Mouse (Mus musculus): ENCODE results near the gene Bola1. TPM values are rescaled to one million over a fixed set of nuclear protein-coding genes. Genes with fewer than 3 reads are reported as not detected.
A peak's percentile ranks its signal among the peaks of the same experiment; 100 is the strongest.
"Not testable (repeated sequence)": the region's sequence is repeated elsewhere in the genome, so short reads cannot be mapped to it uniquely, and the experiment has no call there.

Gene Bola1
- polyA plus RNA-seq, 1 experiment from 2014 or later = 55.7 TPM

DNA sequence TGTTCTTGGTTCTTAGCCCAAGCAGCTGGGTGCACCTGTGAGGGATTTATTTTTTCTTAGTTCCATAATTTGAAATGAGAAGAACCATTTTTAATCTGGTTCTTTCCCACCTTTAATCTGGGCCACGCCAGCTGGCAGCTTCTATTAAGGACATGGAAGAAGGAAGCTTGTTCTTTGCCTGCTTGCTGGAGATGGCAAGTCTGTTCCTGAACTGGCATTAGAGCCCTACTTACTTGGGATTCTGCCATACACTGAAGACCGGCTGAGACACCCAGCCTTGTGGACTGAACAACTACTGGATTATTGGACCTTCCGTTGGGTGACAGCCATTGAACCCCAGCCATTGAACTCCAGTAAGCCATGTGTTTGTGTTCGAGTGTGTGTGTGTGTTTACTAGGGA, 3.3 kb upstream of the Bola1 start:
- DNase-seq (ENCODE audit: low spot score) (no peak), ATAC-seq (ENCODE audit: low read depth) (no peak)
- WGBS = 92% methylated on average over 4 of the region's 4 CpGs
- Histone ChIP-seq H3K4me3 (ENCODE audit: low read depth, low read length) (no peak overlapping the region), H3K27me3 (replicated peaks; ENCODE audit: control insufficient read depth, insufficient read depth, low read length) (no peaks in the 10 kb centered on the region), H3K36me3 (ENCODE audit: control insufficient read depth, insufficient read depth, low read length) (no peaks in the 10 kb centered on the region), H3K9ac (ENCODE audit: low read depth, low read length) (no peak overlapping the region), H3K9me3 (ENCODE audit: control insufficient read depth, low read length) (no peaks in the 10 kb centered on the region), H3K27ac (replicated peaks; ENCODE audit: low read depth, low read length) (no peak overlapping the region), H3K4me2 (ENCODE audit: low read depth, low read length) (peak overlapping the region; percentile 88), H3K4me1 (ENCODE audit: control insufficient read depth, insufficient read depth, low read length) (peaks cover 25% of the 10 kb centered on the region)

DNA sequence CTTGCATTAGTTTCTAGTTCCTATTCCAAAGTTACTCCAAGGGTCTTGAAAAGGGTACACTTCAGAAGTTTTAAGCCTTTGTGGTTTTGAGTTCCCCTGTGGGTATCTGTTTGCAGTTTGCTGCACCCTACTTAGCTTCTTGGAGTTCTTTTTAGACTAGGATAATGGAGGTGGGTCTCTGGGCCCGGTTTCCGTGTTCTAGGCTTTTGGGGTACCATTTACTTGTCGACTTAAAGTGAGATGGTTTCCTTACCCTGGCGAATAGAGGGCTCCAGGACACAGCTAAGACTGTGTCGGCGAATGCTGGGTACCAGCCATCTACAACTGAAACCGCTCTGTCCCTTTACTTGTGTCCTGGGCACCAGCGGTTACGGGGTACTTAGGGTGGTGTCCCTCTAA, 2.1 kb upstream of the Bola1 start:
- peak overlapping the region; percentile 98 for H3K27ac ChIP-seq (replicated peaks; ENCODE audit: low read depth, low read length)
- H3K27me3 ChIP-seq (replicated peaks; ENCODE audit: control insufficient read depth, insufficient read depth, low read length) = no peaks in the 10 kb centered on the region
- WGBS = 14% methylated on average over 9 of the region's 9 CpGs
- DNase-seq (ENCODE audit: low spot score) (no peak), ATAC-seq (ENCODE audit: low read depth) (no peak)
- H3K9me3 ChIP-seq (ENCODE audit: control insufficient read depth, low read length) = no peaks in the 10 kb centered on the region
- peaks cover 25% of the 10 kb centered on the region for H3K4me1 ChIP-seq (ENCODE audit: control insufficient read depth, insufficient read depth, low read length)
- H3K36me3 ChIP-seq (ENCODE audit: control insufficient read depth, insufficient read depth, low read length) = no peaks in the 10 kb centered on the region
- H3K4me2 ChIP-seq (ENCODE audit: low read depth, low read length) = peak overlapping the region; percentile 88
- peak overlapping the region; percentile 60 for H3K9ac ChIP-seq (ENCODE audit: low read depth, low read length)
- peak overlapping the region; percentile 66 for H3K4me3 ChIP-seq (ENCODE audit: low read depth, low read length)

DNA sequence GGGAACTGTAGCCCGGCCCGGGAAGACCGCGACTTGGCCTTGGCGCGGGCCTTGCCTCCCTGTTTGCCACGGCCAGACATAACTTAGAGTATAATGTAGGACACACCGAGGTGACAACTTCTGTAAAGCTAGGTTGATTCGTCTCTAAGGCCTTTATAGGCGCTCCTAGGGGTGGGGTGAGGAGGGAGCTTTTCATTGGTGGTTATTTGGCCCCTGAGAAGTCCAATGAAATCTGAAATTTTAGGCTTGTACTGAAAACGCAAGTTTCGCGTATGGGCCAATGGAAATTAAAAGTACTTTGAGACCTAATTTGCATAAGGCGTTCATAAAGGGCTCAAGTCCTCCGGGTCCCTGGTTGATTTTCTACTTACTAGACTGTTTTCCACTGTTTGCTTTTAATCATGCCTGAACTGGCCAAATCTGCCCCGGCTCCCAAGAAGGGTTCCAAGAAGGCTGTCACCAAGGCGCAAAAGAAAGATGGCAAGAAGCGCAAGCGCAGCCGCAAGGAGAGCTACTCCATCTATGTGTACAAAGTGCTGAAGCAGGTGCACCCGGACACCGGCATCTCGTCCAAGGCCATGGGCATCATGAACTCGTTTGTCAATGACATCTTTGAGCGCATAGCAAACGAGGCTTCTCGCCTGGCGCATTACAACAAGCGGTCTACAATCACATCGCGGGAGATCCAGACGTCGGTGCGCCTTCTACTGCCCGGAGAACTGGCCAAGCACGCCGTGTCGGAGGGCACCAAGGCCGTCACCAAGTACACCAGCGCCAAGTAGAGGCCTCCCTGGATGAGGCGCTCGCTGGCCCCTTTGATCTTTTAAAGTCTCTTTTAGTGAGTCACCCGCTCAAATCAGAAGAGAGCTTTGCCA, 1.5 kb upstream of the Bola1 start, which contains the start of the genes Hist2h2ac and Hist2h2be:
Gene Hist2h2ac (minus strand): TSS at position 116 of the 875 bp plus-strand sequence.
Gene Hist2h2be (plus strand): TSS at position 355 of the 875 bp plus-strand sequence.
- Histone ChIP-seq H3K36me3 (ENCODE audit: control insufficient read depth, insufficient read depth, low read length) (no peaks in the 10 kb centered on the region), H3K4me1 (ENCODE audit: control insufficient read depth, insufficient read depth, low read length) (peaks cover 25% of the 10 kb centered on the region), H3K27ac (replicated peaks; ENCODE audit: low read depth, low read length) (peak within 1 kb of the TSS; percentile 98), H3K9me3 (ENCODE audit: control insufficient read depth, low read length) (no peaks in the 10 kb centered on the region), H3K27me3 (replicated peaks; ENCODE audit: control insufficient read depth, insufficient read depth, low read length) (no peaks in the 10 kb centered on the region), H3K9ac (ENCODE audit: low read depth, low read length) (peak within 1 kb of the TSS; percentile 92), H3K4me3 (ENCODE audit: low read depth, low read length) (peak within 1 kb of the TSS; percentile 66), H3K4me2 (ENCODE audit: low read depth, low read length) (peak within 1 kb of the TSS; percentile 88)
- under 1% methylated on average over 41 of the region's 43 CpGs for WGBS
- DNase-seq (ENCODE audit: low spot score) (peak; percentile 98), ATAC-seq (ENCODE audit: low read depth) (peak; percentile 91)

- peak; percentile 2; the same call in 1 of the 2 replicates for ATAC-seq (ENCODE audit: low read depth)
- WGBS = under 1% methylated on average over 20 of the region's 47 CpGs
- peak; percentile 56 for DNase-seq (ENCODE audit: low spot score)
Measured at GRCm38 (mm10) chr3:96220131-96220764, 739 bp upstream of the Bola1 start.

DNA sequence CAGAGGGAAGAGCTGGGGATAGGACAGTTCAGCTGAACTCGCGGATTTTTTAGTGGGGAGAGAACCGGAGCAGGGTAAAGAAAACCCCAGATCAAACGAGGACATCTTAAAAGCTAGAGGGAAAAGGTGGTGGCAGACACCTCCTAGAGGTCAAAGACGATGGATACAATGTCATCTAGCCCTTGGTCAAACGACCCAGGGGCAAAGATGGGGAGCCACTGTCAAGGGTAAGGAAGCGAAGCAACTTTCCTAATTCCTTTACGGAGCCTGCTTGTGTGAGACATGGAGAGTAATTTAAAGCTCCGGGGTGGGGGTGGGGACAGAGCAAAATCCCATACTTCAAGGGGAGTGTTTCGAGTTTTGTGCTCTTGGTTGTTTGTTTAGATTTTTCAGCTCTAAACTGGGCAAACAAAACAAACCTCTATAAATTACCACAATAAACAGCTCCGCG, 293 bp downstream of the Bola1 start:
- no peaks in the 10 kb centered on the region for H3K36me3 ChIP-seq (ENCODE audit: control insufficient read depth, insufficient read depth, low read length)
- peak overlapping the region; percentile 92 for H3K9ac ChIP-seq (ENCODE audit: low read depth, low read length)
- peaks cover 25% of the 10 kb centered on the region for H3K4me1 ChIP-seq (ENCODE audit: control insufficient read depth, insufficient read depth, low read length)
- H3K27me3 ChIP-seq (replicated peaks; ENCODE audit: control insufficient read depth, insufficient read depth, low read length) = no peaks in the 10 kb centered on the region
- H3K27ac ChIP-seq (replicated peaks; ENCODE audit: low read depth, low read length) = peak overlapping the region; percentile 98
- under 1% methylated on average over 12 of the region's 12 CpGs for whole genome bisulfite sequencing
- ATAC-seq (ENCODE audit: low read depth) (peak; percentile 8; the same call in 1 of the 2 replicates), DNase-seq (ENCODE audit: low spot score) (no peak)
- peak overlapping the region; percentile 66 for H3K4me3 ChIP-seq (ENCODE audit: low read depth, low read length)
- H3K4me2 ChIP-seq (ENCODE audit: low read depth, low read length) = peak overlapping the region; percentile 88
- H3K9me3 ChIP-seq (ENCODE audit: control insufficient read depth, low read length) = no peaks in the 10 kb centered on the region

More at GRCm38 (mm10) chr3:96220131-96220764, 739 bp upstream of the Bola1 start:
- not testable (repeated sequence) for H3K9me3 ChIP-seq (ENCODE audit: control insufficient read depth, low read length); H3K27me3 ChIP-seq (replicated peaks; ENCODE audit: control insufficient read depth, insufficient read depth, low read length); H3K36me3 ChIP-seq (ENCODE audit: control insufficient read depth, insufficient read depth, low read length)
- Histone ChIP-seq H3K9ac (ENCODE audit: low read depth, low read length) (peak overlapping the region; percentile 92), H3K4me1 (ENCODE audit: control insufficient read depth, insufficient read depth, low read length) (peaks cover 25% of the 10 kb centered on the region), H3K27ac (replicated peaks; ENCODE audit: low read depth, low read length) (peak overlapping the region; percentile 98), H3K4me3 (ENCODE audit: low read depth, low read length) (peak overlapping the region; percentile 66), H3K4me2 (ENCODE audit: low read depth, low read length) (peak overlapping the region; percentile 88)

GRCm38 (mm10) chr3:96209242-96209641, 10.3 kb downstream of the Bola1 start:
- Histone ChIP-seq H3K4me1 (ENCODE audit: control insufficient read depth, insufficient read depth, low read length) (no peaks in the 10 kb centered on the region), H3K36me3 (ENCODE audit: control insufficient read depth, insufficient read depth, low read length) (no peaks in the 10 kb centered on the region), H3K9me3 (ENCODE audit: control insufficient read depth, low read length) (no peaks in the 10 kb centered on the region), H3K9ac (ENCODE audit: low read depth, low read length) (no peak overlapping the region), H3K27me3 (replicated peaks; ENCODE audit: control insufficient read depth, insufficient read depth, low read length) (no peaks in the 10 kb centered on the region), H3K4me3 (ENCODE audit: low read depth, low read length) (no peak overlapping the region), H3K4me2 (ENCODE audit: low read depth, low read length) (no peak overlapping the region), H3K27ac (replicated peaks; ENCODE audit: low read depth, low read length) (no peak overlapping the region)
- DNase-seq (ENCODE audit: low spot score) (no peak), ATAC-seq (ENCODE audit: low read depth) (no peak)
- 21% methylated on average over 15 of the region's 15 CpGs for WGBS

GRCm38 (mm10) chr3:96207819-96208218, 11.7 kb downstream of the Bola1 start:
- WGBS = 81% methylated on average over 3 of the region's 3 CpGs
- H3K36me3 ChIP-seq (ENCODE audit: control insufficient read depth, insufficient read depth, low read length) = no peaks in the 10 kb centered on the region
- H3K4me2 ChIP-seq (ENCODE audit: low read depth, low read length) = no peak overlapping the region
- no peaks in the 10 kb centered on the region for H3K27me3 ChIP-seq (replicated peaks; ENCODE audit: control insufficient read depth, insufficient read depth, low read length)
- DNase-seq (ENCODE audit: low spot score) (no peak), ATAC-seq (ENCODE audit: low read depth) (no peak)
- no peak overlapping the region for H3K4me3 ChIP-seq (ENCODE audit: low read depth, low read length)
- H3K4me1 ChIP-seq (ENCODE audit: control insufficient read depth, insufficient read depth, low read length) = no peaks in the 10 kb centered on the region
- H3K9ac ChIP-seq (ENCODE audit: low read depth, low read length) = no peak overlapping the region
- no peaks in the 10 kb centered on the region for H3K9me3 ChIP-seq (ENCODE audit: control insufficient read depth, low read length)
- H3K27ac ChIP-seq (replicated peaks; ENCODE audit: low read depth, low read length) = no peak overlapping the region

DNA sequence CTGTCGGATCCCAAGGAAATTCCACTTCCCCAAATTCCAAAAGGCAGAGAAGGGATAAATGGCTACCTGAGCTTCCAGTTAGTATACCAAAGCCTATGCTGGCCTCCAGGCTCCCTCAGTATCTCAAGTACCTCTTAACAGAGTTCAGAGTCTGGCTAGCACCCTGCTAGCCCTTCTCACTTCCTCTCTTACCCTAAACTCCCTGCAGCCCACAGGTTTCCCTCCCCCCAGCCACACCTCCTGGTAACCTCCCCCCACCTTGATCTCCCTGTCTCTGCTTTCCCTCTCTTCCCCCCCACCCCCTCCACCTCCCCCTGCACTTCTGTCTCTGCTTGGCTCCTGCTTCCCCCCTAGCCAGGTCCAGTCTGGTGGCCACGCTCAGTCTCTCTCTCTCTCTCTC, 19.8 kb downstream of the Bola1 start:
- no peak overlapping the region for H3K4me2 ChIP-seq (ENCODE audit: low read depth, low read length)
- H3K36me3 ChIP-seq (ENCODE audit: control insufficient read depth, insufficient read depth, low read length) = no peaks in the 10 kb centered on the region
- no peak overlapping the region for H3K27ac ChIP-seq (replicated peaks; ENCODE audit: low read depth, low read length)
- ATAC-seq (ENCODE audit: low read depth) (no peak), DNase-seq (ENCODE audit: low spot score) (no peak)
- no peaks in the 10 kb centered on the region for H3K27me3 ChIP-seq (replicated peaks; ENCODE audit: control insufficient read depth, insufficient read depth, low read length)
- H3K4me3 ChIP-seq (ENCODE audit: low read depth, low read length) = no peak overlapping the region
- H3K9me3 ChIP-seq (ENCODE audit: control insufficient read depth, low read length) = no peaks in the 10 kb centered on the region
- WGBS = 37% methylated on average over 2 of the region's 2 CpGs
- H3K9ac ChIP-seq (ENCODE audit: low read depth, low read length) = no peak overlapping the region
- peaks cover 13% of the 10 kb centered on the region for H3K4me1 ChIP-seq (ENCODE audit: control insufficient read depth, insufficient read depth, low read length)
